Mouse (Mus musculus) testis, adult 2 months (tissue): ENCODE results near the gene Sufu.
A peak's percentile ranks its signal among the peaks of the same experiment; 100 is the strongest.

ENCODE experiments used
- CTCF ChIP-seq: fragments of 200-500 bp; IDR thresholded peaks from 2 replicates; pipeline ENCODE4 v1.5.1; 2012; ENCODE audit warnings: low read depth, mild to moderate bottlenecking, inconsistent platforms, low read length, moderate library complexity; ENCODE audit not compliant: control insufficient read depth, insufficient read depth, insufficient replicate concordance
- POLR2A ChIP-seq: fragments of 200-500 bp; IDR thresholded peaks from 2 replicates; pipeline ENCODE4 v1.6.1; 2012; ENCODE audit warnings: low read depth, mild to moderate bottlenecking, inconsistent platforms, low read length, moderate library complexity; ENCODE audit not compliant: control insufficient read depth

GRCm38 (mm10) chr19:46510824-46511223 lies 114.1 kb downstream of the Sufu start:
- TF ChIP-seq CTCF (peak; percentile 42; the same call in 1 of the 2 replicates), POLR2A (no peak)
